ENCODE assay signal across 8 mouse cellular contexts in genomic region chr6:125009129-125009180, GRCm38 (mm10). TPM values are rescaled to one million over a fixed set of nuclear protein-coding genes. Genes with fewer than 3 reads are reported as not detected.
DNase-seq lines count a peak whose midpoint lies in the region; ATAC-seq lines count a peak whose summit lies in the region.

Zfp384 (plus strand) TSS chr6:125009145.

- no peak for DNase-seq in heart, adult 18-20 months
- DNase-seq in heart, adult 9 months (ENCODE audit: low spot score in 2 of 2) = no peak
- no peak for DNase-seq in adrenal gland, postnatal 25 days
- no peak for DNase-seq in gastrocnemius, postnatal 36 days
- no peak for DNase-seq in large intestine, adult 2 months (ENCODE audit: low read depth, low spot score)
- DNase-seq in spleen, postnatal 4 days (ENCODE audit: low spot score in 2 of 2) = no peak
- DNase-seq in urinary bladder, postnatal 10 days (ENCODE audit: low spot score) = no peak

- H3K4me3 ChIP-seq in midbrain, embryonic 12.5 days = peak within 1 kb of the TSS; percentile 92

- WGBS in large intestine, adult 2 months = 0% methylated on average over 3 of the region's 3 CpGs
- WGBS in midbrain, embryonic 12.5 days = 0% methylated on average over 2 of the region's 3 CpGs

- H3K4me1 ChIP-seq in midbrain, embryonic 12.5 days = peaks cover 26% of the 10 kb centered on the region

- 0 out of 2 replicates have a peak, but pooled peaks cover 4% of the 10 kb centered on the region for H3K27me3 ChIP-seq in midbrain, embryonic 12.5 days

- peak within 1 kb of the TSS; percentile 93 for H3K9ac ChIP-seq in midbrain, embryonic 12.5 days (replicated peaks)

- H3K4me2 ChIP-seq in midbrain, embryonic 12.5 days (replicated peaks) = peak within 1 kb of the TSS; percentile 85

- peaks cover 21% of the 10 kb centered on the region; the same call in 1 of the 2 replicates for H3K36me3 ChIP-seq in midbrain, embryonic 12.5 days

- H3K9me3 ChIP-seq in midbrain, embryonic 12.5 days = no peaks in the 10 kb centered on the region

- ATAC-seq in midbrain, embryonic 12.5 days (ENCODE audit: low FRiP score, low read depth) = no peak

- intact Hi-C loops in gastrocnemius, postnatal 36 days (cut with DNase I) = loop anchor here (1.0 to 5.0 kb wide), 2 partner anchors 30 to 107 kb away; partner anchors contain the start of gene Ing4

- peak within 1 kb of the TSS; percentile 99 for H3K27ac ChIP-seq in midbrain, embryonic 12.5 days (replicated peaks)

RNA-seq across cellular contexts. Expression of gene Zfp384, which starts in this region (rescaled TPM):
- 10 to 100 TPM; 20.5 to 20.6 TPM for total RNA-seq in heart, adult 18-20 months (2021)
- total RNA-seq in adrenal gland, postnatal 25 days (2021) = 59.6 and 61.3 TPM in 2 replicates
- total RNA-seq in gastrocnemius, postnatal 36 days (2021) = 10 to 100 TPM; 20.3 to 22.8 TPM
- polyA plus RNA-seq in large intestine, adult 2 months (2012; rRNA removed) = 39.5 and 59.5 TPM in 2 replicates
- polyA plus RNA-seq in midbrain, embryonic 12.5 days (2016; fragmentation: Nextera tagmentation; extraction: Ambion mirVana) = 18.0 and 20.6 TPM in 2 replicates
